Mouse (Mus musculus) cerebellum, adult 9-10 months (tissue): ENCODE measurements around the gene Bdkrb1.
A peak's percentile ranks its signal among the peaks of the same experiment; 100 is the strongest.

Experiments
- DNase-seq: peaks from one replicate; pipeline ENCODE4 v3.0.0; 2022

Gene Bdkrb1

GRCm38 (mm10) chr12:105602581-105603210 is at the start of gene Bdkrb1:
Gene Bdkrb1 (plus strand): TSS chr12:105603085.
- DNase-seq = no peak

GRCm38 (mm10) chr12:105554151-105554772 is 48.6 kb upstream of the Bdkrb1 start:
- DNase-seq = no peak

GRCm38 (mm10) chr12:105555172-105555571 is 47.7 kb upstream of the Bdkrb1 start:
- DNase-seq = no peak

- no peak for DNase-seq
Observed at GRCm38 (mm10) chr12:105557250-105557925, 45.5 kb upstream of the Bdkrb1 start.

- DNase-seq = no peak
Observed at GRCm38 (mm10) chr12:105561007-105561534, 41.8 kb upstream of the Bdkrb1 start.

GRCm38 (mm10) chr12:105562056-105562820 is 40.6 kb upstream of the Bdkrb1 start:
- DNase-seq = no peak

GRCm38 (mm10) chr12:105562936-105563680 is 39.8 kb upstream of the Bdkrb1 start, which contains the start of gene Bdkrb2:
Gene Bdkrb2 (plus strand): TSS chr12:105563226.
- DNase-seq = no peak

- DNase-seq = no peak
Observed at GRCm38 (mm10) chr12:105563726-105564275, 39.1 kb upstream of the Bdkrb1 start.

- no peak for DNase-seq
Observed at GRCm38 (mm10) chr12:105565221-105565620, 37.7 kb upstream of the Bdkrb1 start.

- no peak for DNase-seq
Observed at GRCm38 (mm10) chr12:105571867-105572266, 31.0 kb upstream of the Bdkrb1 start.

- DNase-seq = no peak
Observed at GRCm38 (mm10) chr12:105572622-105573021, 30.3 kb upstream of the Bdkrb1 start.

GRCm38 (mm10) chr12:105574356-105574755 is 28.5 kb upstream of the Bdkrb1 start:
- DNase-seq = no peak

- no peak for DNase-seq
Observed at GRCm38 (mm10) chr12:105580490-105580889, 22.4 kb upstream of the Bdkrb1 start.

GRCm38 (mm10) chr12:105582486-105582885 is 20.4 kb upstream of the Bdkrb1 start:
- no peak for DNase-seq

- DNase-seq = no peak
Observed at GRCm38 (mm10) chr12:105583484-105583883, 19.4 kb upstream of the Bdkrb1 start.

- peak; percentile 49 for DNase-seq
Observed at GRCm38 (mm10) chr12:105584851-105585250, 18.0 kb upstream of the Bdkrb1 start.

GRCm38 (mm10) chr12:105587526-105587925 is 15.4 kb upstream of the Bdkrb1 start:
- DNase-seq = no peak

GRCm38 (mm10) chr12:105590786-105591185 is 12.1 kb upstream of the Bdkrb1 start:
- no peak for DNase-seq

GRCm38 (mm10) chr12:105592361-105592761 is 10.5 kb upstream of the Bdkrb1 start:
- DNase-seq = peak; percentile 48

GRCm38 (mm10) chr12:105593471-105593870 is 9.4 kb upstream of the Bdkrb1 start:
- no peak for DNase-seq

GRCm38 (mm10) chr12:105597135-105597534 is 5.8 kb upstream of the Bdkrb1 start:
- DNase-seq = no peak

- no peak for DNase-seq
Observed at GRCm38 (mm10) chr12:105598503-105598902, 4.4 kb upstream of the Bdkrb1 start.
